Mouse (Mus musculus): ENCODE measurements at regions not wholly inside any gene's neighbourhood (a gene's known extent, or its start where the extent isn't known, plus 50 kb on each side); places are given as distances from the start of the nearest gene placed in this dataset.

GRCm38 (mm10) chr11:111526010-111526742, 460.2 kb downstream of the Kcnj2 start:
- no peaks in the 10 kb centered on the region for H3K36me3 ChIP-seq (ENCODE audit: control insufficient read depth, insufficient read depth, low read length)
- no peak overlapping the region for H3K4me2 ChIP-seq (replicated peaks; ENCODE audit: low read depth, low read length, severe bottlenecking)
- no peaks in the 10 kb centered on the region for H3K4me1 ChIP-seq (ENCODE audit: control insufficient read depth, insufficient read depth, low read length)
- no peak overlapping the region for H3K27ac ChIP-seq (replicated peaks; ENCODE audit: low read depth, low read length)
- no peak overlapping the region for H3K9ac ChIP-seq (ENCODE audit: low read depth, low read length, severe bottlenecking)
- no peak for TF ChIP-seq POLR2A (IDR thresholded peaks at IDR 0.05; ENCODE audit: borderline replicate concordance, extremely low read depth, insufficient read depth, insufficient read length)
- DNase-seq (ENCODE audit: low spot score): no peak
- H3K9me3 ChIP-seq (ENCODE audit: control insufficient read depth, low read length): no peaks in the 10 kb centered on the region
- 86% methylated on average over 6 of the region's 6 CpGs for WGBS
- no peak overlapping the region for H3K4me3 ChIP-seq (replicated peaks; ENCODE audit: low read length)
- H3K27me3 ChIP-seq (ENCODE audit: control insufficient read depth, insufficient read depth, low read length): no peaks in the 10 kb centered on the region
- ATAC-seq (ENCODE audit: low FRiP score, low read depth): no peak

- Histone ChIP-seq H3K27ac (replicated peaks; ENCODE audit: low read depth, low read length) (no peak overlapping the region), H3K4me3 (replicated peaks; ENCODE audit: low read length) (no peak overlapping the region), H3K4me2 (replicated peaks; ENCODE audit: low read depth, low read length, severe bottlenecking) (no peak overlapping the region), H3K4me1 (ENCODE audit: control insufficient read depth, insufficient read depth, low read length) (no peaks in the 10 kb centered on the region), H3K27me3 (ENCODE audit: control insufficient read depth, insufficient read depth, low read length) (no peaks in the 10 kb centered on the region; the same call in 1 of the 2 replicates), H3K36me3 (ENCODE audit: control insufficient read depth, insufficient read depth, low read length) (no peaks in the 10 kb centered on the region), H3K9me3 (ENCODE audit: control insufficient read depth, low read length) (no peaks in the 10 kb centered on the region), H3K9ac (ENCODE audit: low read depth, low read length, severe bottlenecking) (no peak overlapping the region)
- no peak for ATAC-seq (ENCODE audit: low FRiP score, low read depth)
- WGBS: 82% methylated on average over 9 of the region's 9 CpGs
- no peak for TF ChIP-seq POLR2A (IDR thresholded peaks at IDR 0.05; ENCODE audit: borderline replicate concordance, extremely low read depth, insufficient read depth, insufficient read length)
- DNase-seq (ENCODE audit: low spot score): no peak
Observed at GRCm38 (mm10) chr11:111529591-111529990, 463.6 kb downstream of the Kcnj2 start.

- Histone ChIP-seq H3K27me3 (ENCODE audit: control insufficient read depth, insufficient read depth, low read length) (no peaks in the 10 kb centered on the region; the same call in 1 of the 2 replicates), H3K27ac (replicated peaks; ENCODE audit: low read depth, low read length) (no peak overlapping the region), H3K4me1 (ENCODE audit: control insufficient read depth, insufficient read depth, low read length) (no peaks in the 10 kb centered on the region), H3K9me3 (ENCODE audit: control insufficient read depth, low read length) (no peaks in the 10 kb centered on the region), H3K36me3 (ENCODE audit: control insufficient read depth, insufficient read depth, low read length) (no peaks in the 10 kb centered on the region), H3K4me2 (replicated peaks; ENCODE audit: low read depth, low read length, severe bottlenecking) (no peak overlapping the region), H3K4me3 (replicated peaks; ENCODE audit: low read length) (no peak overlapping the region), H3K9ac (ENCODE audit: low read depth, low read length, severe bottlenecking) (no peak overlapping the region)
- WGBS: 64% methylated on average over 3 of the region's 3 CpGs
- DNase-seq (ENCODE audit: low spot score) (no peak), ATAC-seq (ENCODE audit: low FRiP score, low read depth) (peak; percentile 57; the same call in 1 of the 2 replicates)
- TF ChIP-seq POLR2A (IDR thresholded peaks at IDR 0.05; ENCODE audit: borderline replicate concordance, extremely low read depth, insufficient read depth, insufficient read length): no peak
Observed at GRCm38 (mm10) chr11:111530912-111531311, 464.9 kb downstream of the Kcnj2 start.

- Histone ChIP-seq H3K9me3 (ENCODE audit: control insufficient read depth, low read length) (no peaks in the 10 kb centered on the region), H3K4me2 (replicated peaks; ENCODE audit: low read depth, low read length, severe bottlenecking) (no peak overlapping the region), H3K4me3 (replicated peaks; ENCODE audit: low read length) (no peak overlapping the region), H3K4me1 (ENCODE audit: control insufficient read depth, insufficient read depth, low read length) (peaks cover 5% of the 10 kb centered on the region; the same call in 1 of the 2 replicates), H3K27me3 (ENCODE audit: control insufficient read depth, insufficient read depth, low read length) (no peaks in the 10 kb centered on the region; the same call in 1 of the 2 replicates), H3K36me3 (ENCODE audit: control insufficient read depth, insufficient read depth, low read length) (no peaks in the 10 kb centered on the region), H3K27ac (replicated peaks; ENCODE audit: low read depth, low read length) (no peak overlapping the region), H3K9ac (ENCODE audit: low read depth, low read length, severe bottlenecking) (no peak overlapping the region)
- no peak for TF ChIP-seq POLR2A (IDR thresholded peaks at IDR 0.05; ENCODE audit: borderline replicate concordance, extremely low read depth, insufficient read depth, insufficient read length)
- ATAC-seq (ENCODE audit: low FRiP score, low read depth): no peak
- 25% methylated on average over 5 of the region's 5 CpGs for WGBS
- DNase-seq (ENCODE audit: low spot score): peak; percentile 73
Observed at GRCm38 (mm10) chr11:111532457-111532856, 466.5 kb downstream of the Kcnj2 start.

GRCm38 (mm10) chr11:111536040-111536836, 470.3 kb downstream of the Kcnj2 start:
- DNase-seq (ENCODE audit: low spot score) (peak; percentile 84), ATAC-seq (ENCODE audit: low FRiP score, low read depth) (peak; percentile 34; the same call in 1 of the 2 replicates)
- no peak overlapping the region for H3K9ac ChIP-seq (ENCODE audit: low read depth, low read length, severe bottlenecking)
- H3K27me3 ChIP-seq (ENCODE audit: control insufficient read depth, insufficient read depth, low read length): no peaks in the 10 kb centered on the region; the same call in 1 of the 2 replicates
- no peak for TF ChIP-seq POLR2A (IDR thresholded peaks at IDR 0.05; ENCODE audit: borderline replicate concordance, extremely low read depth, insufficient read depth, insufficient read length)
- H3K4me2 ChIP-seq (replicated peaks; ENCODE audit: low read depth, low read length, severe bottlenecking): peak overlapping the region; percentile 36
- no peak overlapping the region; the same call in 1 of the 2 replicates for H3K4me3 ChIP-seq (replicated peaks; ENCODE audit: low read length)
- no peaks in the 10 kb centered on the region for H3K36me3 ChIP-seq (ENCODE audit: control insufficient read depth, insufficient read depth, low read length)
- no peaks in the 10 kb centered on the region for H3K9me3 ChIP-seq (ENCODE audit: control insufficient read depth, low read length)
- peaks cover 5% of the 10 kb centered on the region; the same call in 1 of the 2 replicates for H3K4me1 ChIP-seq (ENCODE audit: control insufficient read depth, insufficient read depth, low read length)
- no peak overlapping the region for H3K27ac ChIP-seq (replicated peaks; ENCODE audit: low read depth, low read length)
- WGBS: 27% methylated on average over 17 of the region's 17 CpGs

Data from limb, embryonic 14.5 days (tissue).